Mouse (Mus musculus) gastrocnemius, postnatal 10 days (tissue): ENCODE data around the gene Slc6a16. TPM values are rescaled to one million over a fixed set of nuclear protein-coding genes. Genes with fewer than 3 reads are reported as not detected.
A peak's percentile ranks its signal among the peaks of the same experiment; 100 is the strongest.

Experiments
- DNase-seq: peaks from one replicate; pipeline ENCODE4 v3.0.0; 2021; ENCODE audit warnings: mixed read lengths
- long read RNA-seq, 2 experiments: library from polyadenylated mRNA; stranded (forward); transcript quantifications; one replicate each; pipeline ENCODE4 v2.0.0; 2021
- total RNA-seq, 2 experiments: library from RNA; stranded (reverse); gene quantifications; 2 replicates each; pipeline ENCODE4 v1.2.3; 2021

Slc6a16 gene
- not detected for total RNA-seq
- long read RNA-seq, experiment 1, partial matches to known transcripts = 0 of 1 reads
- long read RNA-seq, experiment 1, other reads (novel, unspliced or antisense) = 1 of 1 reads
- long read RNA-seq, experiment 2, partial matches to known transcripts = 0 of 1 reads
- long read RNA-seq, experiment 2, other reads (novel, unspliced or antisense) = 1 of 1 reads

GRCm38 (mm10) chr7:45240633-45241388 is at the start of gene Slc6a16:
TSS of gene Slc6a16 (plus strand) at chr7:45241085.
- no peak for DNase-seq

GRCm38 (mm10) chr7:45191161-45191560 is 49.7 kb upstream of the Slc6a16 start:
- no peak for DNase-seq

- peak; percentile 54 for DNase-seq
Measured at GRCm38 (mm10) chr7:45191803-45192363, 49.0 kb upstream of the Slc6a16 start.

DNA sequence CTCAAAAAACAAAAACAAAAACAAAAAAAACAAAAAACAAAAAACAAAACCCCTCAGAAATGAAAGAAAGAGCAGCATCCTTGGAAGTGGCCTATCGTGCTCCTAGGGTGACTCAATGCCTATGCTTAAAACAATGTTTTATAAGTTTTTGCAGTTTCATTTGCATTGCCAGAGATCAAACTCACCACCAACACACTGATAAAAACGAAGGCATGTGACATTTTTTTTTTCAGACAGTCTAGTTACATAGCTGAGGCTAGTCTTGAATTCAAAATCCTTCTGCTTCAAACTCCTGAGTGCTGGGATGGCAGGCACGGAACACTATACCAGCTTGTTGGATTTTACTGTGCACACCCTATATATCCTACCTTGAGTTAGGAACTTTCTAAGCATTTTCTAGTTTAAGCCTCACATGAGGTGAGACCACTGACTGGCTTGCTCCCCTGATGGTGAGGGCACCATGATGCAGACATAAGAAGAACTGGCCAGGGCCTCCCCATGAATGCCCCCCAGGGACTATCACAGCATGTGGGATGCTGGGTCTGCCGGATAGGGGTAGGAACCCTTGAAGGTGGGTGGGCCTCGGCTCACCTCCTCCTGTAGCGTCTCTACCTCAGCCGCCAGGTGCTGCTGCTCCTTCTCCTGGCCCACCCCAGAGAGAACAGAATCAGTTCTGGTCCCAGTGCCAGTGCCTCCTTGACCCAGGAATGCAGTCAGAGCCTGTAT is 48.1 kb upstream of the Slc6a16 start:
- no peak for DNase-seq

DNA sequence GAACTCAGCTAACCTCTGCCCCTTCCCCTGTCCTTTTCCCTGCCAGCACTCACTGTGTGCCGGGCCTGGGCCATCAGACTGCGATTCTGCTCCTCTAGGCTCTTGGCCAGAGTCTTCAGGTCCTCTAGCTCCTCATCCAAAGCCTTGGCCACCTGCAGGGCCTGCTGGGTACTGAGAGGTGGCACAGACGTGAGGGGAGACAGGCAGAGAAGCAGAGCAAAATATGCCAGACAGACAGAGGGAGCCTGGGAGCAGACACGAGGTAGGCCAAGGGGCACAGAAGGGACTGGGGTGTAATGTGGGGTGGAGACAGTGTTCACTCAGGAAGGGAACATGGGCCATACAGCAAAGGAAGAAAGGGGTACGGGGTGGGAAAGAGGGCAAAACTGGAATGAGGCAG is 47.5 kb upstream of the Slc6a16 start:
- no peak for DNase-seq

GRCm38 (mm10) chr7:45193871-45194785 is 46.8 kb upstream of the Slc6a16 start:
- no peak for DNase-seq

GRCm38 (mm10) chr7:45195341-45196175 is 45.3 kb upstream of the Slc6a16 start:
- no peak for DNase-seq

DNA sequence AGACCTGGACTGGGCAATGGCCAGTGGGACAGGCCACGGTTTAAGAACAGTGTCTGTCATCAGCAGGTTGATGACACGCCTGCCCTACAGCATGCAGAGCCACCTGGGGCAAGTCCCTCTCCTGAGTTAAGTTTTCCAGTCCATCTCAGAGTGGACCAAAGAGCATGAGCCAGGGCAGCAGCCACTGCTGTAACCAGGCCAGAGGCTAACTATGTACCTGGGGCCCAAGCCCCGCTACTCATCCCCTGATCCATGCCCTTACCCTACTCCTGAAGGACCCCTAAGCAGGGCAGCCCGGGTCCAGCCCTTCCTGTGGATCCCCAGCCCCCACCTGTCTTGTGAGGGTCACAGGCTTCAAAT is 44.7 kb upstream of the Slc6a16 start:
- no peak for DNase-seq

DNA sequence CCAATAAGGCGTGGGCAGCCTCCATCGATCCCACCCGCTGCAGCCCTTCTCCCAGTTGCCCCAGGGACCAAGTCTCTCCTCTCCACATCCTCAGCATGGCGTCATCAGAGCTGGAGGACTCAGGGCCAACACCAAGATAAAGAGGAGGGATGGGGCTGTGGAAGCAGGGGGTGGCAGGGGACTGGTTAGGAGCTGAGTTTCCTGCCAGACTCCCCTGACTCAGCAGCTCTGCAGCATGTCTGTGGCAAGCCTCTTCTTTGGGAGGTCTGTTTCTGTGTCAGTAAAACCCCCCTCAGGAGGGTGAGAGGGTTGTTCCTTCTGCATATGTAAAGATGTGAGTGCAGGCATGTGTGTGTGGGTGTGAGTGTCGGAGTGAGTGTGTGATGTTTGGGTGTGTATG is 43.9 kb upstream of the Slc6a16 start:
- no peak for DNase-seq

DNA sequence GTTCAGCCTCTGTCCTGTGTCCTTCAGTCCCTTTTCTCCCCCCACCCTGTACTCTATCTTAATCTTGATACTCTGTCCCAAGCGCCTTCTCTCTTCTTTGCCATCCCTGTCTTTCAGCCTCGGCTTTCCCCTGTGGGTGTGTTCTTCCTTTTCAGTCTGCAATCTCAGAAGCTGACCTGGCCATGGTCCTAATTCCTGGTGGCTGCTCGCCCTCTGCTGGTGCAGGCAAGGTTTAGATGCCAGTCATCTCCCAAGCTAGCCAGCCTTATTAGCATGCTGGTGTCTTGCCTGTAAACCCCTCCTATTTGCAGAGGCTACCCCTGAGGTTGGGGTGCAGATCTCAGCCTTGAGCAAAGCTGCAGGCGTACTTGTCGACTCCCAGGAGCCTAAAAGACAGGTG is 42.5 kb upstream of the Slc6a16 start:
- DNase-seq = peak; percentile 74

DNA sequence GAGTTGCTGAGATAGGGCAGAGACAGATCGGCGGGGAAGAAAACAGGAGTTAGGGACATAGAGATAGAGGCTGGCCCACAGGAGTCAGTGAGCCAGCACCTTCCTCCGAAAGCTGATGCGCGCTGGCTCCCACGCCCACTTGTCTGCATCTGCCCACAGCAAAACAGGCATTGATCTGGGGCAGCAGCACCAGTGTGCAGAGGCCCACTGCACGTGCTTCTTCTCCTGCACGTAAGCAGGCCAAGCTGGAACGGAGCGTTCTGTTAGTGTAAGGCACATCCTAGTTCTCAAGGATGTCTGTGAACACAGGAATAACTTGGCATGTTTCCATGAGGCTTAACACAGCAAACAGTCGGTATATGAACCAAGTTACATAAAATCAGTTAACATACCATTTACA is 41.9 kb upstream of the Slc6a16 start:
- no peak for DNase-seq

GRCm38 (mm10) chr7:45202654-45203053 is 38.2 kb upstream of the Slc6a16 start:
- DNase-seq = no peak

- DNase-seq = peak; percentile 80
Measured at GRCm38 (mm10) chr7:45204380-45205143, 36.3 kb upstream of the Slc6a16 start, which contains the start of gene Ccdc155. TSS of gene Ccdc155 (minus strand) at chr7:45204892.

- DNase-seq = no peak
Measured at GRCm38 (mm10) chr7:45208260-45208659, 32.6 kb upstream of the Slc6a16 start.

DNA sequence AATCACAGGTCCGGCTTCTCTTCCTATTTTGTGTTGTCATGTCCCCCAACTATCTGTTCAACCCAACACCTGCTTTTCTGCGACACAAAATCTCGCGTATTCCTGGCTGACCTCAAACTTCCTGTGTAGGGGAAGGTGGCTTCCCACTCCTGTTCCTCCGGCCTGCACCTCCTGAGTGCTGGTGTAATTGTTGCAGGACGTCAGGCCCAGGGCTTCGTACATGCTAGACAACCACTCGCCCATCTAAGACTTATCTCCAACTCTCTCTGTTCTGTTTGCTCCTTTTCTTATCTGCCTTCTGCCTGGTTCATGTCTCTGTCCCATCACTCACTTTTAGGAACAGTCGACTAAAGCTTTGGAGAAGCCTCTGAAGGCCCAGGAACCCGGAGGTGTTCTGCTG is 29.8 kb upstream of the Slc6a16 start:
- no peak for DNase-seq

DNA sequence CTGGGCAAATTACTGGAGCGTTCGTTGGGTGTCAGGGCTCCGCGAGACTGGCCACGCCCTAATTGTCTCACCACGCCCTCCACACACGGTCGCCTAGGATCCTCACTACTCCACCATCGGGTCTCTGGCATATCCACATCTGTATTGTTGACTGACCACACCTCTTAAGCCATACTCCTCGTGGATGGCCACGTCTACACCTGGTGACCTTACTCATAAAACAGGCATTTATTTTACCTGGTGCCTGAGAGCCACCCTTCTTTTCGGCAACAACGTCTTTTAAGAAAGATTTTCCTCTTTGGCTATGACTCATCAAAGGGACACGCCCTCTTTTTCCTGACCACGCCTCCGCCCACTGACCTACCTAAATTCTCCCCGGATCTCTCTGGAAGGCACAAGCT is 29.0 kb upstream of the Slc6a16 start, which contains the start of gene Dkkl1:
Gene Dkkl1 (minus strand): TSS at position 297 of the 401 bp plus-strand sequence.
- DNase-seq = no peak

- no peak for DNase-seq
Measured at GRCm38 (mm10) chr7:45212356-45212755, 28.5 kb upstream of the Slc6a16 start.

DNA sequence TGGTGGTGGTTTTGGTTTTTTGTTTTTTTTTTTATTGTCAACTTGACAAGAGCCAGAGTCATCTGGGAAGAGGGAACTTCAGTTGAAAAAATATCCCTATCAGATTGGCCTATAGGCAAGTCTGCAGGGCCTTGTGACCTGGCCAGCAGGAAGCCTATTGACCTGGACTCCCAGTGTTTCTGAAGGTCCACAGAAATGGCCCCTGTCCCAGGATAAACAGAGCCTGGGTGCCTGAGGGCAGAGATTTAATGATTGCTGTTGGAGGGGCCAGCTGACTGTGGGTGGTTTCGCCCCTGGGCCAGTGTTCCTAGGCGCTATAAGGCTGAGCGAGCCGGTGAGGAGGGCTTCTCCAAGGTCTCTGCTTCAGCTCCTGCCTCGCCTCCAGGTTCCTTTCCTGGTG is 27.2 kb upstream of the Slc6a16 start:
- no peak for DNase-seq

DNA sequence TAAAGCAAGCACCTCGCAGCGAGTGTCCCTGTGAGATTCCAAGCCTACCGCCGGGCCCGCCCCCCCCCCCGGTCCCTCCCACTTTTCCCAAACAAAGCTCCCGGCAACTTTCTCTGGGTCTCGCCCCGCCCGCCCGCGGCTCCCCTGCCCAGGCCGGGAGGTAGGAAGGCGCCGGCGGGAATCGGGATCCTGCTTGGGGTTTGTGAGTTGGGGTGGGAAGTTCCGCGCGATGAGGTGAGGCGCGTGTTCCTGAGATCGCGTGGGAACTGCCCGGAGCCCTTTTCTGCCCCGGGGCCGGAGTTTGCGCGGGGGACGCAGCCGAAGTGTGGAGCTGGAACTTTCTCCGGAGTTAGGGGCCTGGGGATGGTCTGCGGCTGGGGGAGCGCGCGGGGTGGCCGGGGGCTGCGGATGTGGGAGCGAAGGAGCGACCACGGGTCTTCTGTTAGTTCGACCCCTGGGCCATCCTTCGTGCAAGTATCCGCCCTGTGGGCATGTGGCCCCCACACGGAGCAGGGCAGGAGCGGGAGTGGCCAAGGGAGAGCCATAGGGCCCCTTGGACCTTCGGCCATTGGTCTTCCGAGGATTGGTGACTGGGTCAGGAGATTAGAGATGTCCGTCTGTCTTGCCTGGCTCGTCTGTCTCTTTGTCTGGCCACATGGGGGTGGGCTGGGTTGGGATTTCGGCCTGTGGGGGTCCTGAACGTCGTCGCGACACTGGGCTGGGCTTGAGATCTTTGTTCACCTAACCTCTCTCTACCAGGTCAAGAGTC is 25.0 kb upstream of the Slc6a16 start, which contains the start of gene Tead2:
Gene Tead2 (plus strand): TSS at position 81 of the 769 bp plus-strand sequence.
- peak; percentile 44 for DNase-seq
